Mouse (Mus musculus) CH12.LX (cell line): ENCODE results near the gene Taf8. TPM values are rescaled to one million over a fixed set of nuclear protein-coding genes. Genes with fewer than 3 reads are reported as not detected.

Source experiments
- DNase-seq: peaks from one replicate; pipeline ENCODE4 v3.0.0-alpha.2; 2013; ENCODE audit errors: extremely low read depth
- H3K27ac ChIP-seq: 2 replicates; pipeline ENCODE4 v1.5.1; 2012; ENCODE audit warnings: low read depth, mild to moderate bottlenecking, control low read depth, moderate library complexity; ENCODE audit not compliant: insufficient read depth
- H3K27me3 ChIP-seq: replicated peaks from 2 replicates; pipeline ENCODE3; 2012; ENCODE audit warnings: inconsistent platforms
- H3K36me3 ChIP-seq, 2 experiments: replicated peaks in 1 of 2; 2 replicates each; pipeline versions ENCODE3 to v1.6.1; 2012; ENCODE audit warnings: inconsistent platforms in 1 of 2, low read length in 1 of 2, mild to moderate bottlenecking in 1 of 2, mixed read lengths in 1 of 2, moderate library complexity in 1 of 2; ENCODE audit not compliant: control insufficient read depth in 1 of 2, insufficient read depth in 1 of 2
- H3K4me1 ChIP-seq, 2 experiments: 2 replicates each; pipeline ENCODE4 v1.6.1; 2012; ENCODE audit warnings: inconsistent platforms in 1 of 2, moderate library complexity in 1 of 2; ENCODE audit not compliant: insufficient read depth in 2 of 2, control insufficient read depth in 1 of 2
- H3K4me2 ChIP-seq: 2 replicates; pipeline ENCODE4 v1.6.1; 2012; ENCODE audit warnings: low read depth, mild to moderate bottlenecking, control low read depth; ENCODE audit not compliant: poor library complexity, insufficient read depth, severe bottlenecking
- H3K4me3 ChIP-seq, 3 experiments: fragments of 150-350 bp in 1 of 3; sonication (generic) in 1 of 3; replicated peaks in 1 of 3; 2 replicates each; pipeline versions ENCODE3 to v1.5.1; 2011 to 2012; ENCODE audit warnings: low read depth in 2 of 3, low read length in 2 of 3, mild to moderate bottlenecking in 2 of 3, moderate library complexity in 2 of 3, control low read depth in 1 of 3, improper control_type of control experiment in 1 of 3, inconsistent platforms in 1 of 3, mixed read lengths in 1 of 3; ENCODE audit not compliant: poor library complexity in 1 of 3
- H3K79me2 ChIP-seq: replicated peaks from 2 replicates; pipeline ENCODE4 v1.6.1; 2012; ENCODE audit warnings: mild to moderate bottlenecking, moderate library complexity; ENCODE audit not compliant: control insufficient read depth, poor library complexity, insufficient read depth, severe bottlenecking; ENCODE audit errors: extremely low read depth
- H3K9ac ChIP-seq: 2 replicates; pipeline ENCODE4 v1.6.1; 2012; ENCODE audit warnings: low read depth, mild to moderate bottlenecking, control low read depth, moderate library complexity; ENCODE audit not compliant: insufficient read depth
- H3K9me3 ChIP-seq: replicated peaks from 2 replicates; pipeline ENCODE3; 2012; ENCODE audit warnings: low read length, inconsistent platforms, mixed read lengths
- BHLHE40 ChIP-seq: IDR thresholded peaks from 2 replicates; pipeline ENCODE4 v1.6.1; 2011; ENCODE audit warnings: mild to moderate bottlenecking, low read depth, low read length, improper control_type of control experiment
- ELF1 ChIP-seq: IDR thresholded peaks from 2 replicates; pipeline ENCODE4 v1.6.1; 2014; ENCODE audit warnings: low read depth, mild to moderate bottlenecking, inconsistent platforms, low read length, improper control_type of control experiment
- JUND ChIP-seq: conservative IDR thresholded peaks from 2 replicates; pipeline ENCODE4 v1.6.1; 2011; ENCODE audit warnings: low read depth, low read length, improper control_type of control experiment
- KAT2A ChIP-seq: IDR thresholded peaks from 2 replicates; pipeline ENCODE4 v1.6.1; 2012; ENCODE audit warnings: low read length, improper control_type of control experiment, inconsistent platforms; ENCODE audit not compliant: insufficient replicate concordance
- MAFK ChIP-seq: IDR thresholded peaks from 2 replicates; pipeline ENCODE4 v1.6.1; 2011; ENCODE audit warnings: low read length, improper control_type of control experiment; ENCODE audit not compliant: insufficient replicate concordance
- MAX ChIP-seq: IDR thresholded peaks from 2 replicates; pipeline ENCODE4 v1.6.1; 2011; ENCODE audit warnings: low read length, improper control_type of control experiment
- MXI1 ChIP-seq: IDR thresholded peaks from 2 replicates; pipeline ENCODE4 v1.6.1; 2011; ENCODE audit warnings: mild to moderate bottlenecking, low read depth, low read length, improper control_type of control experiment
- MYC ChIP-seq: IDR thresholded peaks from 2 replicates; pipeline ENCODE4 v1.6.1; 2011; ENCODE audit warnings: low read depth, mild to moderate bottlenecking, improper control_type of control experiment, low read length
- PAX5 ChIP-seq: IDR thresholded peaks from 2 replicates; pipeline ENCODE4 v1.6.1; 2012; ENCODE audit warnings: low read length, inconsistent platforms, mixed read lengths
- POLR2A ChIP-seq: IDR thresholded peaks from 2 replicates; pipeline ENCODE4 v1.6.1; 2011; ENCODE audit warnings: low read depth, mild to moderate bottlenecking, improper control_type of control experiment, low read length
- POLR2AphosphoS2 ChIP-seq: IDR thresholded peaks from 2 replicates; pipeline ENCODE4 v1.6.1; 2011; ENCODE audit warnings: low read depth, low read length, improper control_type of control experiment
- RAD21 ChIP-seq: IDR thresholded peaks from 2 replicates; pipeline ENCODE4 v1.6.1; 2011; ENCODE audit warnings: low read depth, mild to moderate bottlenecking, low read length, improper control_type of control experiment, moderate library complexity
- SIN3A ChIP-seq: IDR thresholded peaks from 2 replicates; pipeline ENCODE4 v1.6.1; 2012; ENCODE audit warnings: low read length, improper control_type of control experiment, inconsistent platforms
- TBP ChIP-seq: conservative IDR thresholded peaks from 2 replicates; pipeline ENCODE4 v1.6.1; 2011; ENCODE audit warnings: low read depth, low read length, improper control_type of control experiment
- UBTF ChIP-seq: IDR thresholded peaks from 2 replicates; pipeline ENCODE4 v1.6.1; 2012; ENCODE audit warnings: low read depth, mild to moderate bottlenecking, inconsistent platforms, low read length, improper control_type of control experiment, moderate library complexity
- USF2 ChIP-seq: conservative IDR thresholded peaks from 2 replicates; pipeline ENCODE4 v1.6.1; 2011; ENCODE audit warnings: low read depth, low read length, improper control_type of control experiment
- ZKSCAN1 ChIP-seq: IDR thresholded peaks from 2 replicates; pipeline ENCODE4 v1.6.1; 2012; ENCODE audit warnings: low read depth, inconsistent platforms, low read length, improper control_type of control experiment, borderline replicate concordance
- ZNF384 ChIP-seq: IDR thresholded peaks from 2 replicates; pipeline ENCODE4 v1.6.1; 2012; ENCODE audit warnings: low read depth, low read length, improper control_type of control experiment, inconsistent platforms
- dilution Hi-C: fragments of 300-500 bp; cut with MboI; formaldehyde crosslinking; loops from 2 replicates; pipeline ENCODE4 v1.14.3; 2020; ENCODE audit warnings: low sequenced_read_pairs; ENCODE audit not compliant: extremely low pct_unique_long_range_greater_than_20kb, extremely low pct_ligation_motif_present
- in situ Hi-C: fragments of 300-500 bp; cut with MboI; formaldehyde crosslinking; loops from 3 replicates; pipeline ENCODE4 v1.14.3; 2019; ENCODE audit warnings: low sequenced_read_pairs, low pct_ligation_motif_present, low pct_unique_long_range_greater_than_20kb, mixed read lengths
- polyA plus RNA-seq: library from polyadenylated mRNA; unstranded; fragments of >175 nt; gene quantifications from 2 replicates; pipeline ENCODE4 v1.2.1, GENCODE M21; 2012; ENCODE audit warnings: low read depth; ENCODE audit not compliant: insufficient read length
- total RNA-seq, 2 experiments: library from RNA; depleted of rRNA; stranded (reverse); fragments of 300-350 nt in 1 of 2; fragments of >200 nt in 1 of 2; gene quantifications; 2 replicates each; pipeline ENCODE4 v1.2.3; 2012 to 2014

The Taf8 gene
- total and polyA plus RNA-seq, 3 experiments: 16.9 to 18.0 (median 17.0) TPM

DNA sequence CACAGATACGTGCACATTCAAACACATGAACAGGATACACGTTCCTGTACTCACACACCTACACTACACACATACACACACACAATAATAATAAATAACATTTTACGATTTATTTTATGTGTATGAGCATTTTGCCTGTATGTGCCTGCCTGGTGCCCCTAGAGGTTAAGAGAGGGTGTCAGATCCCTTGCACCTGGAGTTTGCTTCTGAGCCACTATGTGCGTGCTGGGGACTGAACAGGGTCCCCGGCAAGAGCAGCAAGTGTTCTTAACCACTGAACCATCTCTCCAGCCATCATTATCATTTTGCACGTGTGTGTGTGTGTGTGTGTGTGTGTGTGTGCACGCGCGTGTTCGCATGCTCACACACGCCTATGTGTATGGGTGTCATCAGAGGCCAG lies 27.5 kb upstream of the Taf8 start:
- Histone ChIP-seq H3K9me3 (no peaks in the 10 kb centered on the region), H3K36me3 (no peaks in the 10 kb centered on the region), H3K4me3 (no peak overlapping the region), H3K79me2 (no peaks in the 10 kb centered on the region), H3K4me2 (no peak overlapping the region), H3K9ac (no peak overlapping the region), H3K27ac (no peak overlapping the region), H3K4me1 (peaks cover 4 to 30% of the 10 kb centered on the region in 2 experiments; a peak in 3 of 4 replicates), H3K27me3 (no peaks in the 10 kb centered on the region)
- no peak for DNase-seq
- dilution Hi-C loops: no loop called here
- TF ChIP-seq MYC: no peak
- in situ Hi-C loops: no loop called here

DNA sequence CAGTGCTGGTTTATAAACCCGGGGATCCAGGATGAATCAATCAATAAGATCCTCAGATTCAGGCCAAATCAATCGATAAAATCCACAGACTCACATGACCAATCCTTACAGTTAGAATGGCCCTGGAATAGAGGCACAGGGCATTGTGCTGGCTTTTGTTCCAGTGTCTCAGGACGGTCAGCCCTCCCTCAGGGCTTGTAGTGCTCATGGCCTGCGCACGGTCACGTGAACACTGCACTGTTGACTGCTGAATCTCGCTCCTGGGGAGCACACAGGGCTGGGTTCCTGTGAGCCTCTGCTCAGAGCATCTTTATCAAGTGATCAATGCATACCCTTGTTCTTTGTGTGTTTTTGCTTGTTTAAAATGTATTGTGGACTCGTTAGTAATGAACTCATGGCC lies 26.8 kb upstream of the Taf8 start:
- Histone ChIP-seq H3K27me3 (no peaks in the 10 kb centered on the region), H3K4me3 (no peak overlapping the region), H3K4me2 (no peak overlapping the region), H3K79me2 (no peaks in the 10 kb centered on the region), H3K4me1 (peaks cover 4 to 34% of the 10 kb centered on the region in 2 experiments; a peak in 3 of 4 replicates), H3K36me3 (no peaks in the 10 kb centered on the region), H3K9ac (no peak overlapping the region), H3K27ac (no peak overlapping the region), H3K9me3 (no peaks in the 10 kb centered on the region)
- DNase-seq: no peak
- in situ Hi-C loops: no loop called here
- dilution Hi-C loops: no loop called here
- TF ChIP-seq MAX (no peak), UBTF (no peak), TBP (no peak), KAT2A (no peak), POLR2AphosphoS2 (no peak), ZKSCAN1 (no peak), ELF1 (no peak), POLR2A (no peak), ZNF384 (no peak), RAD21 (no peak), BHLHE40 (no peak)

DNA sequence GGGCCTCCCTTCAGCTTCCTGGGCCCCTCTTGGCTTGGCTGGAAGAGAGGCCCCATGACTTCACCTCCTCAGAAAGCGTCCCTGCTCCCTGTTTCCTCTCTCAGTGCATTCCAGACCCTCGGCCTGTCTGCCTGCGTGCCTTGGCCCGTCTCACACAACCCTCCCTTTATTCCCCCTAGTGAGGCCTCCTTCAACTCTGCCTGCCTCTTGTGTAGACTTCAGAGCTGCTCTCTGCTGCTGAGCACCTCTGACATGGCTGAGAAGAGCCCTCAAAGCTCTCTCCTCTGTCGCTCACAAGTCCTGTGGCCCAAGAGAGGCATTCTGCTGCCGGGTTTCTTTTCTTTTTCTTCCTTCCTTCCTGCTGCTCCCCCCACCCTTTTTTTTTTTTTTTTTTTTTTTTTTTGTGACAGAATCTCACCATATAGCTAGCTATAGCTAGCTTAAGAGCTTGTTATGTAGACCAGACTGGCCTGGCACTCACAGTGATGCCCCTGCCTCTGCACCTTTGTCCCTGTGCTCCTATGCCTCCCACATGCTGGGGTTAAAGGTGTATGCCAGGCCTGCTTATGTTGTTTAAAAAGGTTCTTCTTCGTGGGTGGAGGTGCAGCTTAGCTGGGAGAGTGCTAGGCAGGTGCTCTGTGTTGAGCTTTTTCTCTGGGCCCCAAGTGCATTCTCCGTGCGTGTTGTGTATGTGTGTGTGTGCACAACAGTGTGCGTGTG lies 25.6 kb upstream of the Taf8 start:
- no peak overlapping the region for H3K9ac ChIP-seq
- dilution Hi-C loops (no loop called here), in situ Hi-C loops (no loop called here)
- no peak overlapping the region for H3K4me2 ChIP-seq
- no peak overlapping the region for H3K4me3 ChIP-seq
- peaks cover 4 to 44% of the 10 kb centered on the region in 2 experiments; a peak in 3 of 4 replicates for H3K4me1 ChIP-seq
- no peak for DNase-seq
- no peaks in the 10 kb centered on the region for H3K79me2 ChIP-seq
- no peak for TF ChIP-seq MXI1
- no peak for TF ChIP-seq ELF1
- TF ChIP-seq SIN3A: no peak
- TF ChIP-seq MAFK: no peak
- no peak for TF ChIP-seq MYC
- no peak for TF ChIP-seq TBP
- no peak for TF ChIP-seq USF2
- TF ChIP-seq RAD21: no peak
- TF ChIP-seq PAX5: no peak
- TF ChIP-seq JUND: no peak
- no peak overlapping the region for H3K27ac ChIP-seq
- H3K9me3 ChIP-seq: no peaks in the 10 kb centered on the region
- no peaks in the 10 kb centered on the region for H3K36me3 ChIP-seq
- no peaks in the 10 kb centered on the region for H3K27me3 ChIP-seq
